Mouse (Mus musculus) NIH3T3 (cell line): ENCODE measurements around the gene Tenm4.
A peak's percentile ranks its signal among the peaks of the same experiment; 100 is the strongest.
"Not testable (repeated sequence)": the region's sequence is repeated elsewhere in the genome, so short reads cannot be mapped to it uniquely, and the experiment has no call there.

Experiments used
- DNase-seq: peaks from one replicate; pipeline ENCODE4 v3.0.0-alpha.2; 2012; ENCODE audit warnings: low read depth

Gene Tenm4

DNA sequence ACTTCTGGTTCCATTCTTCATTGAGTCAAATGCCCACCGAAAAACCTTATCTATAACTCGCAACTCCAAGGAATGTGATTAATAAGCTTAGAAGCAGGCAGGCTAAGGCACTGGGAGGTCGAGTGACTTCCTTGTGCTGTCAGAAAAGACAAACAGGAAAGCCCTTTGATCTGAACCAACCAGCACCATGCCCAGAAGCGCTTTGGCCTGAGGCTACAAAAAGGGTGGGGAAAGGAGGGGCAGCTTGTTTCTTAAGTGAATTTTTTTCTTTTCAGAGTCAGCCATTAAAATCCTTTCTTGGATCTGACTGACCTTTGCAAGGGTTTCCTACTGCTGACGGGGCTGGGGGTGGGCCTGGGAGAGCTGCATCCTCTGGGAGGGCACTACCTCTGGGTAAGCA, 731.1 kb downstream of the Tenm4 start:
- no peak for DNase-seq

DNA sequence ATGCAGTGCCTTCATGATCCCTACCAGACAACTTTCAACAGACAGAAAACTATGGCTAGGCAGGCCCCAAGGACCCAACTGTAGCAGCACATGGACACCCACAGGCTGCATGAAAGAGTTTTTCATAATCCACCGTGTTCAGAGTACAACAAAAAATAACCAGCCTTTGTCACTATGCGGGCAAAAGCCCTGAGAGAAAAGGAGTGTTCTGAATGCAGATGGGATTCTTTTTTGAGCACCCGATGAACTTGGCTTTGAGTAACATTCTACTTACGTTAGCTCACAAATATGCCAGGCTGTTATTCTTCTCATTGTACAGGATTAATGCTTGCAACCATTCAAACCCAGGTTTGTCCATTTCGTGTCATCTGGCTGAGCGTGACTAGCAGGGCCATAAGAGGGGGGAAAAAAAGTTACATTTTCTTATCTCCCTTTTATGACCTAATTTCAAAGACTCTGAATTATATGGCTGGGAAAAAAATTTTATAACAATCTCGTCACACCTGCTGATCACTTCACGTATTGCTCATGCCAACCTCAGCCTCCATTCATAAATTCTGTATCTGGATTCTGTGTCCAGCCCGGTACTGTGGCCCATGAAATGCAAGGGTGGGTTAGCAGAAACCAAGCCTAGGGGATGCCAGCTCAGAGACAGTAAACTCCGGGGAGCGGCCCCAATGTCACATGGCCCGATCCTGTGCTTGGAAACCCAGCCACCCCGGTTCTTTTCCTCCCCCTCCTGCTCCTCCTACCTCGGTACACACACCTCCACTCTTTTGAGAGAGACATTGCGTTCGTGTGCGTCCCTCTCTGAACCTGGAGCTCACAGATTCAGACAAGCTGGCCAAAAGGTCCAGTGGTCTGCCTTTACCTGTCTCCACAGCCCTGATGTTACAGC, 732.3 kb downstream of the Tenm4 start:
- DNase-seq, result no peak

GRCm38 (mm10) chr7:96904442-96904841, 733.4 kb downstream of the Tenm4 start:
- DNase-seq, result no peak

DNA sequence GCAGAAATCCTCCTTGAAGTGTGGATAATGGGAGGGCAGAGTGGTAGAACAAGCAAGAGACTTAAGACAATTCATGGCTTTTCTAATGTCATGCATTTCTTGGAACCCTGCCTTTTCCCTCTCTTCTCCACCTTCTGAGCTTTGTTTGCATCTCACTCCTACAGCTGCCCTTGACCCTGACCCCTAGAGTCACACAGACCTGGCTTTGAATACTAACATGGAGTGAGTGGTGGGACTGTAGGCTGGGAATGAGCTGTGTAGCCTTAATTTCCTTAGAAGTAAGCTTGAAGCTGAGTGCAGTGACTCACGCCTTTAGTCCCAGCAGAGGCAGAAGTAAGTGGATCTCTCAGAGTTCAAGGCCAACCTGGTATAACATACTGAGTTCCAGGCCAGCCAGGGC, 733.9 kb downstream of the Tenm4 start:
- DNase-seq, result no peak

DNA sequence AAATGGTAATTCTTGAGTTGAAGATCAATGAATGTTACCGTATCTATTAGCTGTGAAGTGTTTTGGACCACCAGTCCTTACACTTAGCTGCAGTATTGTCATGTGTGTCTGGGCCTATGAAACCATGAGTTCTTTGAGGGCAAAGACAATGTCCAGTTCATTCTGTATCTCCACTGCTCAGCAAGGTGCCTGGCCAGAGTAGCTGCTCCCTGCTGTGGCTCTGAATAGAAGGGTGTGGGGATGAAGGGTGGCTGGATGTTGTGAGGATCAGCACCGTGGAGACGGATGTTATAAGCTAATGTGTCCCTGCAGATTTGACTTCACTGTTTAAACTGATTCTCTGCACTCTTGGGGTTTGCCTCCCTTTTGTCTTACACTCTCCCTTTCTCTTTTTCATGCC, 734.4 kb downstream of the Tenm4 start:
- no peak for DNase-seq

DNA sequence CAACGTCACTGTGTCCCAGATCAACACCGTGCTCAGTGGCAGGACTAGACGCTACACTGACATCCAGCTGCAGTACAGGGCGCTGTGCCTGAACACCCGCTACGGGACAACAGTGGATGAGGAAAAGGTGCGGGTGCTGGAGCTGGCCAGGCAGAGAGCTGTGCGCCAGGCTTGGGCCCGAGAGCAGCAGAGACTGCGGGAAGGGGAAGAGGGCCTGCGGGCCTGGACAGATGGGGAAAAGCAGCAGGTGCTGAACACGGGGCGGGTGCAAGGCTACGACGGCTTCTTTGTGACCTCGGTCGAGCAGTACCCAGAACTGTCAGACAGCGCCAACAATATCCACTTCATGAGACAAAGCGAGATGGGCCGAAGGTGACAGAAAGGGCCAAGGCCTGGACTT, 735.2 kb downstream of the Tenm4 start:
- DNase-seq, result no peak

DNA sequence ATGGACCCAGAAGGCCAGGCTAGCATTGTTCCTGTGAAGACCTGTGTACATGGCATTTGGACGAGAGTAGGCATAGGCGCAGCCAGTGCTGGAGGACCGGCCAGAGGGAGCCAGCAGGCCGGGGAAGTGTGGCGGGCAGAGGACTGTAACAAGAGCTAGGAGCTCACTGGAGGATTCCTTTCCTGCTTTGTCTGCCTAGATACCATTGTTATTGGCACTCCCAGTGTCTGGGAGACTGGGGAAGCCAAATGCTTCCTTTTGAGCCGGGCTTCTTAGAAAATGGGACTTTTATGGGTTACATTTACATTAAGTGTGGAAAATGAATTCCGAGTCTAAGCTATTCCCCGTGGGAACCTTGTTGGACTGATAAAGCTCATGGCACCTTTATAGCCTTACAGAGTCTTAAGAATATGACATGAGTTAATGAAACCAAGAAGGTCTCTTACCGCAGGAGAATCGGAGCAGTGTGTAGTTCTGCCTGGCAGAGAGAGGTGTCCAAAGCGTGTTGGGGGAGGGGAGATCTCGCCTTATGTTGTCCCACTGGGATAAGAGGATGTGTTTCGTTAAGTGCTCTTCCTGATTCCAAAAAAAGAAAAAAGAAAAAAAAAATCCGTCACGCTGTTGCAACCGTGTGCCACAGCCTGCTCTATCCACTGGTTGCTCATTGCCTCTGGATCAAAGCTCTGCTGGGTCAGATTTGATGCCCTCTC, 737.1 kb downstream of the Tenm4 start:
- DNase-seq, result no peak

DNA sequence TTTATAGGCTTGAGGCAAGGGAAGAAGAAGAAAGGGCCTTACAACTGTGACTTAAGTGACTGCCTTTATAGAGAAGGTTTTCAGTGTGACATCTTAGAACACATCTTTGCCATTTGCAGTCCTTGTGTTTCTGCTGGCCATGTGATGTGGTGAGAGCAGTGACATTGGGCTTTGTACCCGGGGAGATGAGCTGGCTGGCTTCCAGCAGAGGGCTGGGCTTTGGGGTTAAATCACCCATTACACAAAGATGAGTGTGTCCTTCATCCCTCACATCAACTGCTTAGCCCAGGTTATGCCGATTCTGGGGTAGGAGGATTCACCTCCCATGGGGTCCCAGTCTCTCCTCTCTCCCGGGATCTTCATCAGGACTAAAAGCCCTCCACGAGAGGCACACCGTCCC, 738.8 kb downstream of the Tenm4 start:
- DNase-seq, result peak; percentile 19

DNA sequence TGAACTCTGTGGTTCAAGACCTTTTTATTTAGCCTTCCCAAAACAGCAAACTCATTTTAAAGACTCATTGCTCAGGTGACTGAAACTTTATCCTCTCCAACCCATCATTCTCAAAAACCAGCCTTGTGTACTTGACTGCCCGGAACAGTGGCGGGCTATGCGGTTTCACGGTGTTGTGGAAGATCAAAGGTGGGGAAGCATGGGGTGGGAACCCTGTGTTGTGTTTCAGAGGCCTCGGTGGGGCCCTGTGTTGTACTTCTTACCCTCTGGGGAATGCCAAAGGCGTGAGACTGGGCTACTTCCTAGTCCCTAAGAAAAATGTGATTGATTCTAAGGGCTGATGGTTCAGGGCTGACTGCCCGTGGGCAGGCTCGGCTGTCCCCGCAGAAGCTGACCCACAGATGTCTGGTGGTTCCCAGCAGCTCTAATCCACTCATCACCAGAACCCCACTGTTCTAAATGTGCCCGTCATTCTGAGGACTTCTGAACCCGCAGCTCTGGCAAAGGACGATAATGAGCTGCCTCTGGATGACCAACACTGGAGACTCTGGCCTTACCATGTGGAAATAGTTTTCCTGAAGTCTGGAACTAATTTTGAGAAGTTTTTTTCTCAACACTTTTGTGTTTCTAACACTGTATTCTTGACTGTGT, 739.4 kb downstream of the Tenm4 start:
- peak; percentile 50 for DNase-seq

DNA sequence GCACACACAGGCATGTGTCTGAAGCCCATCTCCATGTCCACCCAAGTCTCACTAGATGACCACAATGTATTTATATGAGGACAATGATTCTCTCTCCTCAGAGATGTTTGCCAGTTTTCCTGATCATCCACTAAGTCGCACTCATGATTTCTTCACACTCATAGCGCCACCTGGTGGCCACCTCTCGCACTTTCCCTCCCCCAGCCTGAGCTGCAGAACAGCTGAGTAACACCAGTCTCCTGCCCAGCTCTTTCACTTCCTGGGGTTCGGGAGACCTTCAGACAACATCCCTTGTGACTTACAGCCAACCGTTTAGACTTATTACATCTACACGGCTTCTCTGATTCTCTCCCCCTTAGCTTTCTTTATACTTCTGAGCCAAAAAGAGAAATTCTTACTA, 743.0 kb downstream of the Tenm4 start:
- DNase-seq, result peak; percentile 91

- peak; percentile 79 for DNase-seq
Observed at GRCm38 (mm10) chr7:96915452-96916105, 744.5 kb downstream of the Tenm4 start.

GRCm38 (mm10) chr7:96920447-96921095, 749.5 kb downstream of the Tenm4 start:
- DNase-seq, result no peak

GRCm38 (mm10) chr7:96922927-96923326, 751.9 kb downstream of the Tenm4 start:
- DNase-seq, result no peak

GRCm38 (mm10) chr7:96943715-96944377, 772.8 kb downstream of the Tenm4 start:
- DNase-seq, result no peak

GRCm38 (mm10) chr7:96946501-96946900, 775.5 kb downstream of the Tenm4 start:
- DNase-seq, result not testable (repeated sequence)

DNA sequence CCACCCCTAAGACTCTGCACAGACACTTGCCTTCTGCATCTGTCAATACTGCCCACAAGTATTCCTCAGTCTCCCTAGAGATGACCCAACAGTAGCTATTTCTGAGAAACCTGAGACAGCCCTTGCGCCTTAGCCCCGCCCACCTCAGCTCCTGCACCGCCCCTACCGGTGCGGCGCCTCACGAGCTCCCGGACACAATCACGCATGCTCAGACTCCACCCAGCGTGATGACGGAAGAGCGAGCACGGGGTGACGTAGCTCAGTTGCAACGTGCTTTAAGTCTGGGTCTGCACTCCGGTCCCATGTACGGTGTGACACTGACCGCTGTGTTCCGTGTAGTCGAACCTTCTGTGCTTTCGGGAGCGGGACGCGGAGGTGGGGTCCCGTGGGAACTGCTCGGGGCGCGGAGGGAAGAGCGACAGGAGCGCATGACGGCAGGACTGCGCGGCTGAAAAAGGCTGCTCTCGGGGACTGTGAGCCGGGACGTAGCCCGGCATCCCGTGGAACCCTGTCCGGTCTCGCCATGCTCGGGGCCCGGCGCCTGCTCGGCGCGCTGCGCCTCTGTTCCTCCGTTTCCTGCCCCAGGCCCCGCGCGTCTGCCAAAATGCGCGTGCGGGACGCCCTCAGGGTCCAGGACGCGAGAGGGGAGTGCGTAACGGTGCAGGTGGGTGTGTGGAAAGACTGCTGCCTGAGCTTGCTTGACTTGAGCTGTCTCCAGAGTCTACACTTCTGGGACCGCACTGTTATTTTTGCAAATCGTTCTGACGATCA, 780.4 kb downstream of the Tenm4 start, which contains the start of gene Nars2:
Gene Nars2, plus strand, starts transcription at position 225 of the 771 bp plus-strand sequence.
- peak; percentile 97 for DNase-seq

- no peak for DNase-seq
Observed at GRCm38 (mm10) chr7:96952094-96952493, 781.0 kb downstream of the Tenm4 start.

DNA sequence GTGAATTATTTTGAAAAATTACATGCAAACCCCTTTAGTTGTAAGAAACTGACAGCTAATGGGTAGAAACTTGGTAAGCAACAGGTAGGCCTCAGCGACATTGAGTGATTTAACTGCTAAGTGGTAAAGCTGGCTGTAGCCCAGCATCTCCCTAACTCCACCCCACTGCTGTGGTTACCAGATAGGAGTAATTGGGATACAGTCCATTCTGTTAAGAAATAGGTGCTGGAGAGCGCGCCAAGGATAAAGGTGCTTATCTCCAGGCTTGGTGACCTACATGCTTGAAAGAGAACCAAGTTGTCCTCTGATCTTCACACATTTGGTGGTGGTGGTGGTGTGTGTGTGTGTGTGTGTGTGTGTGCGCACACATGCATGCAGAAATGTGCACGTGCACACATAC, 788.1 kb downstream of the Tenm4 start:
- no peak for DNase-seq
